Mouse (Mus musculus): Measurements from ENCODE around the gene Ccdc124.

GRCm38 (mm10) chr8:70869199-70869571 is 4.5 kb downstream of the Ccdc124 start:
- TF ChIP-seq ELF1 (IDR thresholded peaks at IDR 0.05; ENCODE audit: low read depth, low read length) (no peak), POLR2A (IDR thresholded peaks at IDR 0.05; ENCODE audit: control insufficient read depth in 1 of 2, insufficient read depth in 1 of 2, low read depth in 1 of 2, low read length in 2 of 2, poor library complexity in 1 of 2) (no peak), MAX (IDR thresholded peaks at IDR 0.05; ENCODE audit: low read length) (no peak), MYC (IDR thresholded peaks at IDR 0.05; ENCODE audit: low read depth, low read length) (no peak), EP300 (IDR thresholded peaks at IDR 0.05; ENCODE audit: low read depth in 1 of 2, low read length in 2 of 2) (no peak), CTCF (IDR thresholded peaks at IDR 0.05 in 2 of 3, conservative IDR thresholded peaks at IDR 0.05 in 1 of 3; ENCODE audit: control insufficient read depth in 1 of 3, insufficient read depth in 1 of 3, low read depth in 2 of 3, low read length in 3 of 3, poor library complexity in 1 of 3, severe bottlenecking in 1 of 3) (no peak), TCF12 (IDR thresholded peaks at IDR 0.05; ENCODE audit: low read depth, low read length) (no peak), MXI1 (IDR thresholded peaks at IDR 0.05; ENCODE audit: low read depth, low read length) (no peak), USF1 (IDR thresholded peaks at IDR 0.05; ENCODE audit: low read depth, low read length) (no peak)

Data from MEL (cell line).